In the genomic region with DNA sequence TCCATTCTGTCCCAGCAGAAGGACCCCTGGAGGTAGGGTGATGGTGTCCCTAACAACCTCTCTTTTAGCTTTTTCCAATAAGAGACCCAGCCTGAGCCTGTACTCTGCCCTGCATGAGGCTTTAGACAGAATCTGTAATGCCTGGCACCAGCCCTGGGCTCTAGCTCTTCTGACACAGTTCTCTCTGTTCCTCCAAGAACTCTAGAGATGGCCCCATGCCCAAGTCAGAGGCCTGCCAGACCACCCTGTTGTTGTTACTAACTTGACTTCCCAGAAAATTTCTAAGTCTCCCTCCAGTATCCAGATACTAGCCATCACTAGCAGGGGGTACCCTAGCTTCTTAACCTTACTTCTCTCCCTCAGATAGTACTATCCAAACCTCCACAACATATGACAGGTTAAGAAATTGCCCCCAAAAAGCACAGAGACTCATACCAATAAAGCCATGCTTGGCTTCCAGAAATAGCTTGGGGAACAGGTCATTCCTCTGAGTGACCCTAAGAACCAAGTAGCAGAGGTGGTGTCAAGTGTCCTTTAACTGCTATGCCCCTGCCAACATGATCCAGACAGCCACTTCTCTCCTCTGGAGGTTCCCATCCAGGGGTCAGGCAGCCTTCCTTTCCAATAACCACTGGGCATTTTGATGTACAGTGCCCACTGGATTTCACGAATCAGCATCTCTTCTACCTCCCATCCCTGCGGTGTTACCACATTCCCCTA, we compare ENCODE assay signal across 22 mouse cellular contexts. TPM values are rescaled to one million over a fixed set of nuclear protein-coding genes. Genes with fewer than 3 reads are reported as not detected.
DNase-seq lines count a peak whose midpoint lies in the region; ATAC-seq and TF ChIP-seq lines count a peak whose summit lies in the region.
"Had no signal": no experiment of that assay in that cellular context is flagged by ENCODE, and none has a peak within 500 bp of the region (broad histone marks: within the 10 kb centered on the region; RNA-seq: fewer than 3 reads in every experiment).

No protein-coding gene starts in this region.

- WGBS in lung, postnatal 0 days: 92% methylated on average over 2 of the region's 2 CpGs
- 93% methylated on average over 2 of the region's 2 CpGs for WGBS in forebrain, embryonic 15.5 days

- no peaks in the 10 kb centered on the region for H3K36me3 ChIP-seq in lung, postnatal 0 days (ENCODE audit: insufficient read depth, low read length)
- no peaks in the 10 kb centered on the region for H3K36me3 ChIP-seq in forebrain, embryonic 15.5 days
- H3K36me3 ChIP-seq: embryonic facial prominence, embryonic 15.5 days; forebrain, embryonic 10.5 days; heart, embryonic 12.5 days; hindbrain, embryonic 10.5 days; hindbrain, embryonic 15.5 days had no signal

- no peaks in the 10 kb centered on the region for H3K9me3 ChIP-seq in lung, postnatal 0 days (ENCODE audit: low read length)
- H3K9me3 ChIP-seq in forebrain, embryonic 15.5 days: no peaks in the 10 kb centered on the region
- H3K9me3 ChIP-seq: embryonic facial prominence, embryonic 15.5 days; forebrain, embryonic 10.5 days; hindbrain, embryonic 10.5 days; hindbrain, embryonic 15.5 days had no signal

- no peaks in the 10 kb centered on the region for H3K27me3 ChIP-seq in lung, postnatal 0 days (replicated peaks; ENCODE audit: insufficient read depth, low read length)
- H3K27me3 ChIP-seq in forebrain, embryonic 15.5 days: no peaks in the 10 kb centered on the region
- H3K27me3 ChIP-seq: embryonic facial prominence, embryonic 15.5 days; heart, embryonic 12.5 days; hindbrain, embryonic 15.5 days had no signal

- no peak overlapping the region for H3K4me3 ChIP-seq in lung, postnatal 0 days (ENCODE audit: low read depth, low read length)
- H3K4me3 ChIP-seq in forebrain, embryonic 15.5 days: no peak overlapping the region
- H3K4me3 ChIP-seq: embryonic facial prominence, embryonic 15.5 days; erythroblast, embryonic 14.5 days; forebrain, embryonic 10.5 days; heart, embryonic 12.5 days; hindbrain, embryonic 10.5 days; hindbrain, embryonic 15.5 days had no signal

- DNase-seq in gastrocnemius, adult 18-20 months (ENCODE audit: low spot score): peak; percentile 67
- DNase-seq in gastrocnemius, postnatal 10 days: no peak
- DNase-seq in lung, postnatal 10 days: peak; percentile 34
- DNase-seq in lung, postnatal 0 days (ENCODE audit: low spot score): no peak
- peak; percentile 32 for DNase-seq in gastrocnemius, postnatal 14 days
- DNase-seq in testis, postnatal 10 days (ENCODE audit: low spot score): peak; percentile 54
- DNase-seq: adrenal gland, postnatal 14 days; cerebellum, adult 11-12 months; cerebellum, adult 9-11 months; embryo, embryonic 11 days had no signal

- intact Hi-C loops in gastrocnemius, postnatal 14 days (cut with DNase I; ENCODE audit: low total_unique reads): no loop called here

- H3K27ac ChIP-seq in lung, postnatal 0 days (ENCODE audit: low read length): no peak overlapping the region
- no peak overlapping the region for H3K27ac ChIP-seq in forebrain, embryonic 15.5 days (replicated peaks)
- H3K27ac ChIP-seq: embryonic facial prominence, embryonic 15.5 days; forebrain, embryonic 10.5 days; hindbrain, embryonic 10.5 days; hindbrain, embryonic 15.5 days had no signal

- no peak for TF ChIP-seq EP300 in lung, postnatal 0 days (IDR thresholded peaks at IDR 0.05)

- ATAC-seq in lung, postnatal 0 days: no peak
- ATAC-seq in forebrain, embryonic 15.5 days (replicated peaks): no peak
- ATAC-seq: activated CD4-positive, CD25-positive, alpha-beta regulatory T cell, adult 4 months; forebrain, embryonic 16.5 days; inflammation-experienced regulatory T-cells, adult 6 months had no signal

- TF ChIP-seq CTCF in lung, postnatal 0 days (IDR thresholded peaks at IDR 0.05): no peak

- H3K4me2 ChIP-seq in lung, postnatal 0 days (replicated peaks; ENCODE audit: low read depth, low read length): no peak overlapping the region
- H3K4me2 ChIP-seq in forebrain, embryonic 15.5 days (replicated peaks): no peak overlapping the region
- H3K4me2 ChIP-seq: embryonic facial prominence, embryonic 15.5 days; heart, embryonic 12.5 days; hindbrain, embryonic 15.5 days had no signal

- no peaks in the 10 kb centered on the region for H3K4me1 ChIP-seq in lung, postnatal 0 days (ENCODE audit: insufficient read depth, low read depth, low read length)
- H3K4me1 ChIP-seq in forebrain, embryonic 15.5 days: no peaks in the 10 kb centered on the region
- H3K4me1 ChIP-seq: embryonic facial prominence, embryonic 15.5 days; forebrain, embryonic 10.5 days; heart, embryonic 12.5 days; hindbrain, embryonic 10.5 days; hindbrain, embryonic 15.5 days had no signal

- H3K9ac ChIP-seq in lung, postnatal 0 days (replicated peaks; ENCODE audit: low read depth): no peak overlapping the region
- H3K9ac ChIP-seq in forebrain, embryonic 15.5 days (replicated peaks): no peak overlapping the region
- H3K9ac ChIP-seq: embryonic facial prominence, embryonic 15.5 days; heart, embryonic 12.5 days; hindbrain, embryonic 15.5 days had no signal

RNA-seq across cellular contexts. Expression of a gene that starts 5.4 kb away (rescaled TPM):
- total RNA-seq in gastrocnemius, adult 18-20 months (2021): 1 to 10 TPM; 3.9 to 4.1 TPM
- total RNA-seq in gastrocnemius, postnatal 10 days (2021): 10 to 100 TPM in 1 of 2 experiments, 1 to 10 TPM in 1; 7.1 to 14.8 TPM
- polyA plus RNA-seq in lung, postnatal 0 days (2015; fragmentation: Nextera tagmentation; extraction: Ambion mirVana): 13.5 and 13.6 TPM in 2 replicates
- 1 to 10 TPM; 3.9 to 7.3 TPM for total RNA-seq in gastrocnemius, postnatal 14 days (2021)
- 3.9 and 5.1 TPM in 2 replicates for polyA plus RNA-seq in forebrain, embryonic 15.5 days (2015; fragmentation: Nextera tagmentation; extraction: Ambion mirVana)

RNA-seq across cellular contexts. Expression of a gene that starts 41.1 kb away (rescaled TPM):
- total RNA-seq in gastrocnemius, adult 18-20 months (2021): under 1 TPM in 1 of 2 experiments, not detected in 1; 0.09 TPM
- 1 to 10 TPM in 1 of 2 experiments, under 1 TPM in 1; 0.82 to 1.3 TPM for total RNA-seq in gastrocnemius, postnatal 10 days (2021)
- polyA plus RNA-seq in lung, postnatal 0 days (2015; fragmentation: Nextera tagmentation; extraction: Ambion mirVana): 3.8 and 5.9 TPM in 2 replicates
- total RNA-seq in gastrocnemius, postnatal 14 days (2021): under 1 TPM; 0.53 to 0.58 TPM
- 20.8 and 21.9 TPM in 2 replicates for polyA plus RNA-seq in forebrain, embryonic 15.5 days (2015; fragmentation: Nextera tagmentation; extraction: Ambion mirVana)
- total RNA-seq: granulocyte monocyte progenitor cell, adult 5-6 weeks; MEL had no signal
- polyA plus RNA-seq: activated CD4-positive, CD25-positive, alpha-beta regulatory T cell, adult 4 months; erythroblast, embryonic 14.5 days; inflammation-experienced regulatory T-cells, adult 6 months had no signal

Comparison
In these comparisons a context has a peak if more than half of its experiments do, and no peak if none do; other contexts are left out.
1. DNase-seq: peak in gastrocnemius, adult 18-20 months (single experiment), lung, postnatal 10 days (single experiment), gastrocnemius, postnatal 14 days (single experiment) and testis, postnatal 10 days (single experiment); none in gastrocnemius, postnatal 10 days (single experiment) and lung, postnatal 0 days (single experiment).